In genomic region chr8:47600664-47601063, GRCm38 (mm10) we compare ENCODE assay signal across 18 mouse cellular contexts.
DNase-seq lines count a peak whose midpoint lies in the region; ATAC-seq and TF ChIP-seq lines count a peak whose summit lies in the region.
"Had no signal": no experiment of that assay in that cellular context is flagged by ENCODE, and none has a peak within 500 bp of the region (broad histone marks: within the 10 kb centered on the region; RNA-seq: fewer than 3 reads in every experiment).

No protein-coding gene starts in this region.

- no peaks in the 10 kb centered on the region for H3K4me1 ChIP-seq in embryonic facial prominence, embryonic 14.5 days (ENCODE audit: control insufficient read depth, insufficient read depth, low read length)
- no peaks in the 10 kb centered on the region for H3K4me1 ChIP-seq in embryonic facial prominence, embryonic 10.5 days
- H3K4me1 ChIP-seq in testis, adult 2 months (ENCODE audit: control insufficient read depth, insufficient read depth, low read length): no peaks in the 10 kb centered on the region
- H3K4me1 ChIP-seq in lung, embryonic 16.5 days (replicated peaks; ENCODE audit: control insufficient read depth, insufficient read depth, low read length): no peaks in the 10 kb centered on the region

- ATAC-seq in embryonic facial prominence, embryonic 14.5 days (ENCODE audit: low read depth): no peak
- ATAC-seq in lung, embryonic 16.5 days (ENCODE audit: low read depth): peak; percentile 83
- no peak for ATAC-seq in CD4-positive, CD25-positive, alpha-beta regulatory T cell, adult 4 months
- ATAC-seq: forebrain, embryonic 16.5 days; hindbrain, embryonic 16.5 days had no signal

- H3K27ac ChIP-seq in embryonic facial prominence, embryonic 14.5 days (replicated peaks; ENCODE audit: low read depth, low read length): no peak overlapping the region
- H3K27ac ChIP-seq in embryonic facial prominence, embryonic 10.5 days (replicated peaks): no peak overlapping the region
- H3K27ac ChIP-seq in testis, adult 2 months (ENCODE audit: control insufficient read depth, insufficient read depth, low read depth, low read length): no peak overlapping the region
- H3K27ac ChIP-seq in lung, embryonic 16.5 days (ENCODE audit: low read length): no peak overlapping the region
- H3K27ac ChIP-seq: stomach, postnatal 0 days had no signal

- no peak overlapping the region for H3K9ac ChIP-seq in embryonic facial prominence, embryonic 14.5 days (ENCODE audit: low read depth, low read length)
- no peak overlapping the region for H3K9ac ChIP-seq in lung, embryonic 16.5 days (ENCODE audit: low read length)

- no peak for TF ChIP-seq POLR2A in testis, adult 2 months (IDR thresholded peaks at IDR 0.05; ENCODE audit: control insufficient read depth, low read depth, low read length)

- no peaks in the 10 kb centered on the region for H3K27me3 ChIP-seq in embryonic facial prominence, embryonic 14.5 days (replicated peaks; ENCODE audit: control insufficient read depth, insufficient read depth, low read length)
- no peaks in the 10 kb centered on the region for H3K27me3 ChIP-seq in embryonic facial prominence, embryonic 10.5 days (replicated peaks; ENCODE audit: low read depth, poor library complexity, severe bottlenecking)
- H3K27me3 ChIP-seq in testis, adult 2 months (ENCODE audit: control insufficient read depth, insufficient read depth, low read length): no peaks in the 10 kb centered on the region
- no peaks in the 10 kb centered on the region for H3K27me3 ChIP-seq in lung, embryonic 16.5 days (ENCODE audit: control insufficient read depth, insufficient read depth, low read depth, low read length)

- no peak for TF ChIP-seq CTCF in testis, adult 2 months (IDR thresholded peaks at IDR 0.05; ENCODE audit: control insufficient read depth, insufficient read depth, insufficient replicate concordance, low read depth, low read length)

- no peak overlapping the region for H3K4me2 ChIP-seq in embryonic facial prominence, embryonic 14.5 days (ENCODE audit: low read depth, low read length)
- no peak overlapping the region for H3K4me2 ChIP-seq in lung, embryonic 16.5 days (ENCODE audit: low read depth, low read length)
- H3K4me2 ChIP-seq: midbrain, embryonic 11.5 days had no signal

- peak; percentile 54 for DNase-seq in embryonic facial prominence, embryonic 14.5 days (ENCODE audit: low spot score)
- DNase-seq in embryonic facial prominence, embryonic 10.5 days (ENCODE audit: low spot score): no peak
- DNase-seq in testis, postnatal 14 days (ENCODE audit: low spot score): no peak
- DNase-seq in urinary bladder, adult 2 months (ENCODE audit: low spot score): no peak
- DNase-seq in neural tube, embryonic 10.5 days (ENCODE audit: extremely low spot score, low spot score): no peak
- DNase-seq: cerebellum, postnatal 14 days; gastrocnemius, postnatal 14 days; heart, postnatal 14 days; layer of hippocampus, postnatal 36 days; right cerebral cortex, adult 18-20 months; thymus, postnatal 4 days had no signal

- WGBS in embryonic facial prominence, embryonic 14.5 days: 48% methylated on average over 8 of the region's 8 CpGs
- 85% methylated on average over 8 of the region's 8 CpGs for WGBS in embryonic facial prominence, embryonic 10.5 days
- WGBS in lung, embryonic 16.5 days: 43% methylated on average over 8 of the region's 8 CpGs

- H3K4me3 ChIP-seq in embryonic facial prominence, embryonic 14.5 days (ENCODE audit: low read depth, low read length): no peak overlapping the region
- H3K4me3 ChIP-seq in embryonic facial prominence, embryonic 10.5 days: no peak overlapping the region
- H3K4me3 ChIP-seq in testis, adult 2 months (ENCODE audit: control insufficient read depth, low read depth, low read length): peak overlapping the region; percentile 86
- no peak overlapping the region for H3K4me3 ChIP-seq in lung, embryonic 16.5 days (ENCODE audit: low read length)

- H3K9me3 ChIP-seq in embryonic facial prominence, embryonic 14.5 days (ENCODE audit: control insufficient read depth, low read length): no peaks in the 10 kb centered on the region
- no peaks in the 10 kb centered on the region for H3K9me3 ChIP-seq in embryonic facial prominence, embryonic 10.5 days
- no peaks in the 10 kb centered on the region for H3K9me3 ChIP-seq in lung, embryonic 16.5 days (ENCODE audit: control insufficient read depth, low read length)

- no peaks in the 10 kb centered on the region for H3K36me3 ChIP-seq in embryonic facial prominence, embryonic 14.5 days (ENCODE audit: control insufficient read depth, insufficient read depth, low read length)
- H3K36me3 ChIP-seq in embryonic facial prominence, embryonic 10.5 days (replicated peaks): no peaks in the 10 kb centered on the region
- H3K36me3 ChIP-seq in testis, adult 2 months (ENCODE audit: control insufficient read depth, insufficient read depth, low read length): no peaks in the 10 kb centered on the region
- no peaks in the 10 kb centered on the region for H3K36me3 ChIP-seq in lung, embryonic 16.5 days (ENCODE audit: control insufficient read depth, insufficient read depth, low read length)
